Mouse (Mus musculus): ENCODE data around the gene Fmo5. TPM values are rescaled to one million over a fixed set of nuclear protein-coding genes. Genes with fewer than 3 reads are reported as not detected.
A peak's percentile ranks its signal among the peaks of the same experiment; 100 is the strongest.

Gene Fmo5
- polyA plus RNA-seq, 1 experiment from 2014 or later: 13.1 TPM

- Histone ChIP-seq H3K9me3 (ENCODE audit: control insufficient read depth, low read length) (no peaks in the 10 kb centered on the region), H3K4me2 (ENCODE audit: low read length) (no peak overlapping the region), H3K27me3 (replicated peaks; ENCODE audit: control insufficient read depth, insufficient read depth, low read length) (no peaks in the 10 kb centered on the region), H3K9ac (ENCODE audit: low read length) (no peak overlapping the region), H3K27ac (ENCODE audit: low read depth) (no peak overlapping the region), H3K36me3 (ENCODE audit: control insufficient read depth, insufficient read depth, low read length) (no peaks in the 10 kb centered on the region), H3K4me3 (ENCODE audit: low read depth, low read length) (no peak overlapping the region), H3K4me1 (replicated peaks; ENCODE audit: control insufficient read depth, insufficient read depth, low read length) (no peaks in the 10 kb centered on the region)
- ATAC-seq (replicated peaks; ENCODE audit: low FRiP score, low TSS enrichment, low read depth): no peak
- DNase-seq (ENCODE audit: low spot score): no peak
- WGBS: 87% methylated on average over 9 of the region's 9 CpGs
Observed at GRCm38 (mm10) chr3:97642001-97642400, 13.4 kb downstream of the Fmo5 start.

- Histone ChIP-seq H3K27me3 (replicated peaks; ENCODE audit: control insufficient read depth, insufficient read depth, low read length) (no peaks in the 10 kb centered on the region), H3K27ac (ENCODE audit: low read depth) (no peak overlapping the region), H3K4me1 (replicated peaks; ENCODE audit: control insufficient read depth, insufficient read depth, low read length) (peaks cover 3% of the 10 kb centered on the region; the same call in 1 of the 2 replicates), H3K9ac (ENCODE audit: low read length) (no peak overlapping the region), H3K4me3 (ENCODE audit: low read depth, low read length) (no peak overlapping the region), H3K9me3 (ENCODE audit: control insufficient read depth, low read length) (no peaks in the 10 kb centered on the region), H3K36me3 (ENCODE audit: control insufficient read depth, insufficient read depth, low read length) (no peaks in the 10 kb centered on the region), H3K4me2 (ENCODE audit: low read length) (no peak overlapping the region)
- ATAC-seq (replicated peaks; ENCODE audit: low FRiP score, low TSS enrichment, low read depth) (no peak), DNase-seq (ENCODE audit: low spot score) (no peak)
- WGBS: 39% methylated on average over 1 of the region's 1 CpGs
Observed at GRCm38 (mm10) chr3:97648518-97648917, 19.9 kb downstream of the Fmo5 start.

- Histone ChIP-seq H3K27ac (ENCODE audit: low read depth) (no peak overlapping the region), H3K4me3 (ENCODE audit: low read depth, low read length) (no peak overlapping the region), H3K4me2 (ENCODE audit: low read length) (no peak overlapping the region), H3K9ac (ENCODE audit: low read length) (no peak overlapping the region), H3K9me3 (ENCODE audit: control insufficient read depth, low read length) (no peaks in the 10 kb centered on the region), H3K27me3 (replicated peaks; ENCODE audit: control insufficient read depth, insufficient read depth, low read length) (no peaks in the 10 kb centered on the region), H3K36me3 (ENCODE audit: control insufficient read depth, insufficient read depth, low read length) (no peaks in the 10 kb centered on the region), H3K4me1 (replicated peaks; ENCODE audit: control insufficient read depth, insufficient read depth, low read length) (peaks cover 3% of the 10 kb centered on the region; the same call in 1 of the 2 replicates)
- DNase-seq (ENCODE audit: low spot score): no peak
- 66% methylated on average over 3 of the region's 3 CpGs for WGBS
- no peak for ATAC-seq (replicated peaks; ENCODE audit: low FRiP score, low TSS enrichment, low read depth)
Observed at GRCm38 (mm10) chr3:97649022-97649421, 20.4 kb downstream of the Fmo5 start.

- Histone ChIP-seq H3K27me3 (replicated peaks; ENCODE audit: control insufficient read depth, insufficient read depth, low read length) (no peaks in the 10 kb centered on the region), H3K9me3 (ENCODE audit: control insufficient read depth, low read length) (no peaks in the 10 kb centered on the region), H3K4me3 (ENCODE audit: low read depth, low read length) (no peak overlapping the region), H3K9ac (ENCODE audit: low read length) (no peak overlapping the region), H3K4me1 (replicated peaks; ENCODE audit: control insufficient read depth, insufficient read depth, low read length) (peaks cover 3% of the 10 kb centered on the region; the same call in 1 of the 2 replicates), H3K36me3 (ENCODE audit: control insufficient read depth, insufficient read depth, low read length) (no peaks in the 10 kb centered on the region), H3K4me2 (ENCODE audit: low read length) (no peak overlapping the region), H3K27ac (ENCODE audit: low read depth) (no peak overlapping the region)
- DNase-seq (ENCODE audit: low spot score) (no peak), ATAC-seq (replicated peaks; ENCODE audit: low FRiP score, low TSS enrichment, low read depth) (no peak)
- 81% methylated on average over 6 of the region's 6 CpGs for WGBS
Observed at GRCm38 (mm10) chr3:97649469-97649868, 20.9 kb downstream of the Fmo5 start.

GRCm38 (mm10) chr3:97651604-97652003 lies 23.0 kb downstream of the Fmo5 start:
- H3K27me3 ChIP-seq (replicated peaks; ENCODE audit: control insufficient read depth, insufficient read depth, low read length): no peaks in the 10 kb centered on the region
- WGBS: 81% methylated on average over 10 of the region's 10 CpGs
- H3K4me2 ChIP-seq (ENCODE audit: low read length): no peak overlapping the region
- H3K4me1 ChIP-seq (replicated peaks; ENCODE audit: control insufficient read depth, insufficient read depth, low read length): peaks cover 3% of the 10 kb centered on the region; the same call in 1 of the 2 replicates
- H3K36me3 ChIP-seq (ENCODE audit: control insufficient read depth, insufficient read depth, low read length): no peaks in the 10 kb centered on the region
- no peak overlapping the region for H3K9ac ChIP-seq (ENCODE audit: low read length)
- no peak overlapping the region for H3K27ac ChIP-seq (ENCODE audit: low read depth)
- H3K9me3 ChIP-seq (ENCODE audit: control insufficient read depth, low read length): 0 out of 2 replicates have a peak, but pooled peaks cover 3% of the 10 kb centered on the region
- DNase-seq (ENCODE audit: low spot score) (no peak), ATAC-seq (replicated peaks; ENCODE audit: low FRiP score, low TSS enrichment, low read depth) (no peak)
- no peak overlapping the region for H3K4me3 ChIP-seq (ENCODE audit: low read depth, low read length)

- 89% methylated on average over 5 of the region's 5 CpGs for WGBS
- ATAC-seq (replicated peaks; ENCODE audit: low FRiP score, low TSS enrichment, low read depth) (no peak), DNase-seq (ENCODE audit: low spot score) (no peak)
- Histone ChIP-seq H3K27me3 (replicated peaks; ENCODE audit: control insufficient read depth, insufficient read depth, low read length) (no peaks in the 10 kb centered on the region), H3K9ac (ENCODE audit: low read length) (no peak overlapping the region), H3K4me3 (ENCODE audit: low read depth, low read length) (no peak overlapping the region), H3K4me1 (replicated peaks; ENCODE audit: control insufficient read depth, insufficient read depth, low read length) (peaks cover 3% of the 10 kb centered on the region; the same call in 1 of the 2 replicates), H3K4me2 (ENCODE audit: low read length) (no peak overlapping the region), H3K36me3 (ENCODE audit: control insufficient read depth, insufficient read depth, low read length) (no peaks in the 10 kb centered on the region), H3K9me3 (ENCODE audit: control insufficient read depth, low read length) (0 out of 2 replicates have a peak, but pooled peaks cover 3% of the 10 kb centered on the region), H3K27ac (ENCODE audit: low read depth) (no peak overlapping the region)
Observed at GRCm38 (mm10) chr3:97653781-97654180, 25.2 kb downstream of the Fmo5 start.

- Histone ChIP-seq H3K27ac (ENCODE audit: low read depth) (no peak overlapping the region), H3K36me3 (ENCODE audit: control insufficient read depth, insufficient read depth, low read length) (no peaks in the 10 kb centered on the region), H3K9me3 (ENCODE audit: control insufficient read depth, low read length) (0 out of 2 replicates have a peak, but pooled peaks cover 3% of the 10 kb centered on the region), H3K27me3 (replicated peaks; ENCODE audit: control insufficient read depth, insufficient read depth, low read length) (no peaks in the 10 kb centered on the region), H3K4me3 (ENCODE audit: low read depth, low read length) (no peak overlapping the region), H3K9ac (ENCODE audit: low read length) (no peak overlapping the region), H3K4me2 (ENCODE audit: low read length) (no peak overlapping the region), H3K4me1 (replicated peaks; ENCODE audit: control insufficient read depth, insufficient read depth, low read length) (peaks cover 11% of the 10 kb centered on the region; the same call in 1 of the 2 replicates)
- 84% methylated on average over 8 of the region's 8 CpGs for WGBS
- no peak for ATAC-seq (replicated peaks; ENCODE audit: low FRiP score, low TSS enrichment, low read depth)
- no peak for DNase-seq (ENCODE audit: low spot score)
Observed at GRCm38 (mm10) chr3:97654901-97655300, 26.3 kb downstream of the Fmo5 start.

GRCm38 (mm10) chr3:97657655-97658411 lies 29.2 kb downstream of the Fmo5 start, which contains the start of gene Prkab2:
Gene Prkab2, plus strand, starts transcription at chr3:97658193.
- WGBS: 2% methylated on average over 50 of the region's 51 CpGs
- DNase-seq (ENCODE audit: low spot score): peak; percentile 100

More at GRCm38 (mm10) chr3:97657655-97658411, 29.2 kb downstream of the Fmo5 start, which contains the start of gene Prkab2:
- H3K27me3 ChIP-seq (replicated peaks; ENCODE audit: control insufficient read depth, insufficient read depth, low read length): no peaks in the 10 kb centered on the region
- peak within 1 kb of the TSS; percentile 59 for H3K4me2 ChIP-seq (ENCODE audit: low read length)
- H3K9me3 ChIP-seq (ENCODE audit: control insufficient read depth, low read length): 0 out of 2 replicates have a peak, but pooled peaks cover 3% of the 10 kb centered on the region
- H3K4me3 ChIP-seq (ENCODE audit: low read depth, low read length): peak within 1 kb of the TSS; percentile 84
- peak; percentile 96 for ATAC-seq (replicated peaks; ENCODE audit: low FRiP score, low TSS enrichment, low read depth)
- peaks cover 7% of the 10 kb centered on the region for H3K36me3 ChIP-seq (ENCODE audit: control insufficient read depth, insufficient read depth, low read length)
- no peak within 1 kb of the TSS; the same call in 1 of the 2 replicates for H3K27ac ChIP-seq (ENCODE audit: low read depth)
- peak within 1 kb of the TSS; percentile 58 for H3K9ac ChIP-seq (ENCODE audit: low read length)
- peaks cover 15% of the 10 kb centered on the region; the same call in 1 of the 2 replicates for H3K4me1 ChIP-seq (replicated peaks; ENCODE audit: control insufficient read depth, insufficient read depth, low read length)
